Mouse (Mus musculus): ENCODE measurements around the gene Gm9745.
"Not testable (repeated sequence)": the region's sequence is repeated elsewhere in the genome, so short reads cannot be mapped to it uniquely, and the experiment has no call there.

DNA sequence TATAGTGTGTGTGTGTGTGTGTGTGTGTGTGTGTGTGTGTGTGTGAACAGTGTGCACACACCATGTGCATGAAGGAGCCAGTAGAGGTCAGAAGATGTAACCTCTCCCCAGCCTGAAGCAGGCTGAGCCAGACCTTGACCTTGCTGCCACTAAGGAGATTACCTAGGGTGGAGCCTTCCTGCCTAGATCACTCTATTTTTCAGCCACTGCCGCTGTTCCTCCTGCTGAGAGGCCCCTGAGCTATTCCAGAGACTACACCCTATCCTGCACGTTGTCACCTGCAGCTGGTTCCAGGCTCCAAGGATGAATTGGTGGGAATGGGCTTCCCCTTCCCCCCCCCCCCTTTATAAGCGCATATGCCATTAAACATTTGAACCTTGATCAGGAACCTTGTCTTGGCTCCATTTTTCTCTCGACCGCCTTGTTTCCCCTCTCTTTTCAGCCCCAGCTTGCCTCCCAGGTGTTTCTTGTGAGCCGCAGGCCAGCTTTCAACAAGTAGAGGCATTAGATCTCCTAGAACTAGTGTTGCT is 10.4 kb downstream of the Gm9745 start:
- TF ChIP-seq CTCF, EP300 (IDR thresholded peaks at IDR 0.05): not testable (repeated sequence)
